Mouse (Mus musculus): ENCODE data around the gene Mbd3.

Gene Mbd3

DNA sequence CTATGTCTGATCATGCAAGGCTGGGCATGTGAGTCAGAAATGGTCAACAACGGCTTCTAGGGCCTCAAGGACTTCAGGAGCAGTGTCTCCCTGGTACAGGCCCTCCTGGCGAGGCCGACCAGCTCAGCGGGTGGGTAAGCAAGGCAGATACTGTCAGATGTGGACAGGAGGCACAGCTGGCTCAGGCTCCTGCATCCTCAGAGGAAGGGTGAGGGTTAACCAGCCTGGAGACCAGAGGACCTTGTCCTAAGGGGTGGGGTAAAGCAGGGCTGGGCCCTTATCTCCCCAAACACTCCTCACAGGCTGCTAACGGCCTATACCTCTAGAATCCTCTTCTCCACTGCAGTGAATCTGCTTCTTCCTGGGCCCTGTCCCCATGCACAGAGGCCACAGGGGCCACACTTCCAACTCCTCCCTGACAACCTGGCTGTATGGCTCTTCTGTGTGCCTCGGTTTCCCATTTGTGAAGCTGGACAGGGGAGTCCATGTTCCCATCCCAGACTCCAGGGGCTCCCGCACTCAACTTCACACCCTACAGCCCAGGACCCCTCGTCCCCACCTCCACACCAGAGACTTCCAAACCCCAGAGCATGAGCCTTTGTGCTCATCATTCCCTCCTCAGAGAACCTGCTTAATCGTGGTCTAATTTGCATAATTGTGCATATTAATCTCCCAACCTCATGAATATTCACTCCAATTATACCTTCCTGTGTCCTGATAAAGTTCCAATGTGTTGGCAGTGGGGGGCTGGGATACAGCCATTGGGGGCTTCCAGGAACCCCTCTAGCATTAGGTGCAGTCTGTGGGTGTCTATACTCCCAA lies 22.5 kb upstream of the Mbd3 start:
- no peak for DNase-seq

GRCm38 (mm10) chr10:80421208-80421607 lies 21.9 kb upstream of the Mbd3 start:
- DNase-seq, result no peak

- DNase-seq, result no peak
Measured at GRCm38 (mm10) chr10:80420729-80421128, 21.4 kb upstream of the Mbd3 start.

DNA sequence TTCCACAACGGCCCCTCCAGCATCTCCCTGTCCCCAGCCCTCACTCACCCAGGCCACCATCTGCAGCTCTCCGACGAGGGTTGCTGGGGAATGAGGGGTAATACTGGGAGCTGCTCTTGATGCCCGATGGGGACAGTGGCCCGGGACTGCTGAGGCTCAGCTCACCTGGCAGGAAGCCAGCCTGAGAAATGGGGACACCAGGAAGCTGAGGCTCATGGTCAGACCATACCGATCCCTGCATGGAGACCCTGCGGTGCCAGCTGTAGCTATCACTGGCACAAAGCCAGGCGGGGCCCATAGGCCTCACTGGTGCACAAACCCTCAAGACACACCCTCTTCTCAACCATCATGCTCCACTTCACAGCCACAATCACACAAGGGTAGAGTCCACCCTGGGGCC lies 20.1 kb upstream of the Mbd3 start:
- no peak for DNase-seq

- DNase-seq, result peak; percentile 81
Measured at GRCm38 (mm10) chr10:80418311-80418710, 19.0 kb upstream of the Mbd3 start.

DNA sequence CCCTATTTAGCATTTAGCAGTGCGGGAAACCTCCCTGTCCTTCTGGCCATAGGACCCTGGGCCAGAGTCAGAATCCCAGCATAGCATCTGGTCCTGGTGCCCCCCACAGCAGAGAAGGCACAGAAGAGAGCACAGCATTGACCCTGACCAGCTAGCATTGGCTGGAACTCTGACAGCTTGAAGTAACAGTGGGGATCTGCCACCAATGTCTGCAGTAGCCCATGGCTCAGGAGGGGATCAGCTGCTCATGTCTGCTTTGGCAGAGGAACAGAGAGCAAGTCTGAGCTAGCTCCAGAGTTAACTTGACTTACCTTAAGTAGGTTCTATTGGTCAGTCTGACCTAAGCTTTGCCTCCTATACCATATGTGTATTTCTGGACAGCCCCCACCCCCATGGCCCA lies 18.5 kb upstream of the Mbd3 start:
- DNase-seq, result no peak

DNA sequence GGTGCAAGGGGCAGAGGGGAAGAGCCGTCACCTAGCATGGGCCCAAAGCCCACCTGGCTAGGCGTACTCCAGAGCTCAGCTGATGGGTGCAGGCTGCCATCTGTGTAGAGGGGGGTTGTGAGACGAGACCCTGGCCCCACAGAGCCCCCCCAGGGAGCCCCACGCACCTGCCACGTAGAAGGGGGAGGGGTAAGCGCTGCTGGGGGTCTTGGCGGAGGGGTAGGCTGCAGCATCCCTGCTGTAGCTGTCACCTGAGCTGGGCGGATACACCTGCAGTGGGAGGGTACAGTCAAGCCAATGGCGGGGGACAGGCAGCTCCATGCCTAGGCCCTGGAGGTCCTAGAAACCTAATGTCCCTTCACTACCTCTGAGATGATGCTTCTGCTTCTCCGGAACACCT lies 18.0 kb upstream of the Mbd3 start:
- no peak for DNase-seq

DNA sequence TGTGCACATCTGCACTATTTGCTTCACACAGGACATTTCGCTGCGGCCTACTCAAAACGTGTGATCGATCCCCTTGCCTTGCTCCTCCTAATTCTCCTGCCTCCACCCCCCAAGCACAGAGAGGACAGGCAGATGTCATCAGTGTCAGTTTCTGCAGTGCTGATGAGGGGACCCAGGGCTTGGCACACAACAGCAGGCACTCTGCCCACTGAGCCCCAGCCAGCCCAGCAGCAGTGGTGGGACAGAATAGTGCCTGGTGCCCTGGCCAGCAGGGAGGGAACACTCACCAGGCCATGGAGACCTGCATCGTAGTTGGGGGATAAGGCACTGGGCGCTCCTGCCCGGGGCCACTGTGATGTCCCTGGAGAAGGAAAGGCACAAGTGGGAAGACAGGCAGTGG lies 16.2 kb upstream of the Mbd3 start:
- DNase-seq, result no peak

- DNase-seq, result peak; percentile 83
Measured at GRCm38 (mm10) chr10:80412656-80413541, 13.5 kb upstream of the Mbd3 start.

DNA sequence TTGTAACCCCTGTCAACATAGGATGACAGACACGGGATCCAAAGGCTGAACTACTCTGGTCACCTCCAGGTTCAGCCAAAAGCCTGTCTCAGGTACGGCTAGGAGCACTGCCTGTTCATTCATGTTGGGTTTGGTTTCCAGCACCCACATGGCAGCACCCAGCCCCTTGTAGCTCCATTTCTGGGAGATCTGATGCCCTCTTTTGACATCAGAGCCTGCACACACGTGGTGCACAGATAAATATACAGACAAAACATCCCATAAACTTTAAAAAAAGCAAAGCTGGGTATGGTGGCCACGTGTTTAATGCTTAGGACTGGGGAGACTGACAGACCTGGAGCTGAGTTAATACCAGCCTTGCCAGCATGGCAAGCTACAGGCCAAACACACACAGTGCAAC lies 8.6 kb upstream of the Mbd3 start:
- DNase-seq, result no peak

DNA sequence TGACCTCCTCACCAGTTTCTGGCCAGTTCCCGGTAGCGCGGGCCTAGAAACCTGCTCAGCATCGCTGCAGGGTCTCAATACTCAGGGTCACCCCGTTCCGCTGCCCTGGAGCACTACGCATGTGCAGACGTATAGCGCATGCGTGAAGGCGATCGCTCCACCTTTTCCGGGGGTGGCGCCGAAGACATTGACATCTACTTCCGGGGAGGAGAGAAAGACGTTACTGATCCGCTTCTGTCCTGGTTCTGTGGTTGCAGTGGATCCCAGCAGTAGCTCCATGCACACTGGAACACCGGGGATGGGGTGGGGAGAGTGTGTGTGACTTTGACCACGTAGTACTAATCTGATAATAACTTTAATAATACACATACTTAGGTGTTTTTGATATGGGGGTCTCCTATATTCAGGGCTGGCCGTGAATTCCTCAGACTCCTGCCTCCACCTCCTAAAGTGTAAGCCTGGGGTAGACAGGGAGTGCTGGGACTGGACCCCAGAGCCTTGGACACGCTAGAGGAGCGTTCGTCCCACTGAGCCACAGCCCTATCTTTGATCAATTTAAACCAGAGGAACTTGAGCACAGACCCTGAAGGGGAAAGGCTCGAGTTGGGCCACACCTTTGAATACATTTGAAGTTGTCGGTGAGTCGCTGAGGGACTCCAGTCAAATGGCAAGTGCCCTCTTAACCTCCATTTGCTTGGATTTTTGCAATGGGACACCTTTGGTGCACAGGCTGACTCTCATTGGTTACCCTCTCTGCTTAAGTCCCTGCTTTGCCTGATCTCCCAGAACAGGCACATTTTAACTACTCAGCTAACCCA lies 7.5 kb upstream of the Mbd3 start, which contains the start of gene Uqcr11:
TSS of gene Uqcr11 (minus strand) at position 147 of the 818 bp plus-strand sequence.
- peak; percentile 91 for DNase-seq

DNA sequence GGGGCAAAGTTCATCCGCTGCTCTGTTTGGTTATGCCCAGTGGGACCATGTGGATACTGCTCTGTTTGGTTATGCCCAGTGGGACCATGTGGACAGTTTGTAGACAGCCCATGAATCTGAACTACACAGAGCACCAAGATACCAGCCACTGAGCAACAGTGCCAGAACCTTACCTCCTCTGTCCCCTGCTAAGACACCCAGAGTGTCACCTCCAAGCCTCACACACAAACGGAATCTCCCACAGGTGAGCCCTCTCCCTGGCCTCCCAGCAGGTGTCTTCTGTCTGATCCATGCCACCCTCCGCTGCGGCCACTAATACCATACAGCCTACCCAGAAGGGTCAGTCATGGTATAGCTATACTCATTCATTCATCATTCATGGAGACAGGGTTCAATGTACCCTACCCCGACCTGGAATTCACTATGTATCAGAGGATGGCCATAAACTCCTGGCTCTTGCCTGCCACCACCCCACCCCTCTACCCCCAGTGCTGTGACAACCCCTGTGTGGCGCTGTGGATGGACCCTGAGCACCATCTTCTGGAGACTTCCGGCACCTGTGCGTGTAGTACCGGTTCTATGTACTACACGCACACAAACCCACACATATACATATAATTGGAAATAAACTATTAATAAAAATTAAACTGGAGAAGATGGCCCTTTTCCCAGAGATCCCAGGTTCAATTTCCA lies 6.3 kb upstream of the Mbd3 start:
- DNase-seq, result no peak

DNA sequence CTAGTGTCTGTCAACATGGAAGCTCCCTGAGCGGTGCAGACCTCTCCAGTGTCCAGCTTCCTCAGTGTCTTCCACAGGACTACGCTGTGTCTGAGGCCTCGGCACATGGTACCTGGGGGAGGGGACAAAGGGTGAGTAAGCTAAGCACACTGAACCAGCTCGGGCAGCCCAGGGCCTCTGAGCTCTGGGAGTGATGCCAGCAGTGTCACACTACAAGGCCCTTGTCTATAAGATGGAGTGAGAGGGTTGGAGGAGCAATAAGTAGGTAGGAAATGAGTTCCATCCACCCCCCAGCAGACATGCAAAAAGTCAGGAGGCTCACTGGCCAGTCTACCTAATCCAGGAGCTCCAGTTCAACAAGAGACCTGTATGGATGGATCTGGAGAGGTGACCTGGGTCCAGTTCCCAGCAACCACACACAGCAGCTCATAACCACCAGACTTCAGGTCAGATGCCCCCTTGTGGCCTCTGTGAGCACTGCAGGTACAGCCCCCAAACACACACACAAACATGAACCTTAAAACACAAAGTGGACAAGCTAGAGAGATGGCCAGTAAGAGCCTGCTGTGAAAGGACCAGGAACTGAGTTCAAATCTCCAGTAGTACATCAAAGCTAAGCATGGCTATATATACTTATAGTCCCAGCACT lies 3.8 kb upstream of the Mbd3 start:
- no peak for DNase-seq

DNA sequence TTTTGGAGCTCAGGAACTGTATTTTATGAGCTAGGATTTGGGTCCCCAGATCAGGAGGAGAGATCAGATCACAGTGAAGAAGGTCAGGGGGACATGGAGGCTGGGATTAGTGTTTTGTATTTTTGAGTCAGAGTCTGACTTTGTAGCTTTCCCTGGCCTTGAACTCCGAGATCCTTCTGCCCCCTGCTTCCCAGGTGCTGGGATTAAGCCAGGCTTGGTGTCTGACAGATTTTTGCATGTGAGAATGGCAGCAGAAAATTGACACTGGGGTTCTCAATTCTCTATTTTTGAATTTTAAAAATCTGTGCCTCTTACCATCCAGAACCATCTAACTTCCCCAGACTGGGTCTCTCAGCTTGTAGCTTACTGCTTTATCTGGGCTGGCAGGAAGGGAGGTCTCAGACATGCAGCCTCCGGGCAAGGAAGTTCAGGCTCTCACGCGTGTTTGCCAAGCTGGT lies 1.4 kb upstream of the Mbd3 start:
- DNase-seq, result no peak

- no peak for DNase-seq
Measured at GRCm38 (mm10) chr10:80399973-80400703, 788 bp upstream of the Mbd3 start.

DNA sequence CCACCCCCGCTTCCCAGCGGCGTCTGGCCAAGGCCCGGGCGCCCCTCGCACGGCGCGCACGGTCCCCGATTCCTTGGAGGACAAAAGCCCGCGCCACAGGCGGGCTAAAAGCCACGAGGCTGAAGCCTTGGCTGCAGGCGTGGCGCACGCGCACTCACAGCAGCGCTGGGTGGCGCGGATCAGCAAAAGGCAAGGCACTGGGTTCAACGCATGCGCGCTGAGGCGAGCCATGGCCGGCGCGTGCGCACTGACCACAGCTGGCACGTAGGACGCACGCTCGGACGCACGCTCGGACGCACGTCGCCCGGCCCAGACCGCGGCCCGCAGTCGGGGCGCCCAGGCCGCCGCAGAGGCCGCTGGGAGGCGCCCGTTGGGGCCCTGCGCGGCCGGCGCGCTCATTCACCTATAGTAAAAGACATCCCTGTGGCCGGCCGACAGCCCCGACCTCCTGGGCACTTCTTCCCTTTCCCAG lies 595 bp downstream of the Mbd3 start:
- peak; percentile 98 for DNase-seq

- DNase-seq, result no peak
Measured at GRCm38 (mm10) chr10:80398174-80398535, 1.2 kb downstream of the Mbd3 start.

- no peak for DNase-seq
Measured at GRCm38 (mm10) chr10:80397524-80398173, 1.7 kb downstream of the Mbd3 start.

- DNase-seq, result no peak
Measured at GRCm38 (mm10) chr10:80396822-80397523, 2.4 kb downstream of the Mbd3 start.

All from cerebellum, adult 8-10 months (tissue).